Mouse (Mus musculus) G1E-ER4 (cell line): ENCODE data around the gene Slc6a9. TPM values are rescaled to one million over a fixed set of nuclear protein-coding genes. Genes with fewer than 3 reads are reported as not detected.

ENCODE experiments used
- GATA1 ChIP-seq: IDR thresholded peaks from one replicate; pipeline ENCODE4 v1.8.0; 2012; ENCODE audit warnings: low read length, inconsistent platforms
- polyA plus RNA-seq: library from polyadenylated mRNA; stranded (reverse); fragments of >175 nt; gene quantifications from 2 replicates; pipeline ENCODE4 v1.2.3, GENCODE M21; 2012

Gene Slc6a9
- polyA plus RNA-seq, 1 experiment: 14.1 TPM

DNA sequence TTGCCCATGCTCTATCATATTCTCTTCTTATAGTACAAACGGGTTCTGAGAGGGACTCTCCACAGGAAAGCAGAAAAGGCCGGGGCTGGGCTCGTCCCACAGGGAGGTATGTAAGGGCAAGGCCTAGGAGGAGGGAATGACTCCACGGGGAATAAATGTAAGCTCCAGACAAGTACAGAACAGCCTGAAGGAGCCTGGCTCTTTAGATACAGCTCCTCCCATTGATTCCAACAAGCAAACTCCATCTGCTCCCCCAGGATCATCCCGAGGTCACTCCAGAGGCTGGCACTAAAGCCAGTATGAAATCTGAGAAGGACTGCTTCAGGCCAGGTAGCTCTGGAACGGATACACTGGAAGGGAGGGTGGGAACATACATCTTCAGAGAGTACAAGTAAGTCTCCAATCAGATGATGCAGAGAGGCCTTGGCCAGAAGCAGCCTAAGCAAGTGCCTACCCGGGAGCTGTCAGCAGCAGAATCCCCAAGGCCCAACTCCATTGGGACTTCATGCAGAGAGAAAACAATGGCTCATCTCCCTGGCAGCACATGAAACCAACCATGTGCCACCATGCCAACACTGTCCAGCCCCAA, 78.5 kb downstream of the Slc6a9 start:
- no peak for TF ChIP-seq GATA1

DNA sequence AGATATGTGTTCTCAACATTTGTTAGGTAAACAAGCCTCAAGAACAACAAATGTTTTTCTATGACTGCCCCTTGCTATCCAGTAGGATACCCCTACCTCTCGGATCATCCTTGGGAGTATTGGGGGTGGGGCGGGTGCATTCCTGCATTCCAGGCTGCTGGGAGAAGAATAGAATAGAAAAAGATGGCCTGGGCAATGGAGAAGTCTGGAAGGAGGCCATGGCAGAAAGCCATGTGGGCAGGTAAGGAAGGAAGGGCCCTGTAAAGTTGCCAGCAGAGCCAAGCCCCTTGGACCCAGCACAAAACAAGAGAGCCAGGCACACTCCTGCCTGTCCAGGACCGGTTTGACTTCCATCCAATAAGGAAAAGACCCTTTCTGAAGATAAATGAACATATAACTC, 79.1 kb downstream of the Slc6a9 start:
- TF ChIP-seq GATA1: no peak

DNA sequence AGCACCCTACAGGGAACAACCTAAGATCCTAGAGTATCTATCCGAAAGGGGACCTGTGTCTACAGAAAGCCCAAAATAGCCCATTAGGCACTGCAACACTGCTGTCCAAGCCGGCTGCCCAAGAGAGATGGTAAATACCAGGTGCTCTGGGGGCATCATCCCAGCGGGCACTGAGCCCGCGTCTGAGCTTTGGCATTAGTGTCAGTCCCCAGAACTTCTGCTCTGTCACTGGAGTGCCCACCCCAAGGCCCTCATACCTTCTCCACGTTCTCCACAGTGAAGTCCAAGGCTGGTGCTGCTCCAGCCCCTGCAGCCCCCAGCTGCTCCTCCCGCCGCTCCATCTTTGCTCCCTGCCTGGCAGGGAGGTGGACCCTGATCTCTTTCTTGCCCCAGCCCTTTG, 79.7 kb downstream of the Slc6a9 start:
- TF ChIP-seq GATA1: no peak

DNA sequence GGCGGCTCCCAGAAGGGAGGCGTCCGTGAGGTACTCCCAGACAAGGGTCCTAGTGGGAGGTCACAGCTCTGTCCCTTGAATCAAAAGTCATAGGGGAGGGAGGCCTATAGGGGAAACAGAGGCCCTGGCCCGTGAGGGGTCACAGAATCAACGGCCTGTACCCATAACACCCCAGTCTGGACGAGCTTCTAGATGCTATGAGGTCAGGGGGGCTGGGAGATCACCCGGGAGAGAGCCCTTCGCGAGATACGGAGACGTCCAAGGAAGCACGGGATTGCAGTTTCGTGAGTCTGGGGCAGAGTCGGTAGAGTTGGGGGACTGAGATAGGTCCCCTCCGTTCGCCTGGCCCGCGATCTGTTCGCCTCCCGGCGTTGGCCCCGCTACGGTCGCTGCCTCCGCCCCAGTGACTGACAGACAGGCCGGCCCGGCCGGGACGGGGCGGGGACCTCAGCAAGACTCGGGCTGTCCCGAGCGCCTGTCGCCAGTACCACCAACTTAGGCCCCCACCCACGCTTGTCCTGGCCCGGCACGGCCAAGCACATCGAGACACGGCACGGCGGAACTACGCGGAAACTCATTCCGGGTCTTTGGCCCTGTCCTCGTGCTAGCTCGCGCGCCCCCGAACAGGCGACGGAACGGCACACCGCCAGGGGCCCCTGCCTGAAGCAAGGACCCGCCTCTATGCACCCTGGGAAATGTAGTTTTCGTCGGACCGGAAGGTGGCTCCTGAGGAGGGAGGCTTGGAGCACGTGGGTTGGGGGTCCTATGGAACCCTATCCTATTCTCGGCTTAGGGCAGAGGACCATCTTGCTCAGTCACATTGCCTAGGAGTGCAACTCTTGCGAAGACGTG, 80.5 kb downstream of the Slc6a9 start, which contains the start of gene Ipo13:
Gene Ipo13 (minus strand): TSS at position 409 of the 852 bp plus-strand sequence.
- no peak for TF ChIP-seq GATA1

DNA sequence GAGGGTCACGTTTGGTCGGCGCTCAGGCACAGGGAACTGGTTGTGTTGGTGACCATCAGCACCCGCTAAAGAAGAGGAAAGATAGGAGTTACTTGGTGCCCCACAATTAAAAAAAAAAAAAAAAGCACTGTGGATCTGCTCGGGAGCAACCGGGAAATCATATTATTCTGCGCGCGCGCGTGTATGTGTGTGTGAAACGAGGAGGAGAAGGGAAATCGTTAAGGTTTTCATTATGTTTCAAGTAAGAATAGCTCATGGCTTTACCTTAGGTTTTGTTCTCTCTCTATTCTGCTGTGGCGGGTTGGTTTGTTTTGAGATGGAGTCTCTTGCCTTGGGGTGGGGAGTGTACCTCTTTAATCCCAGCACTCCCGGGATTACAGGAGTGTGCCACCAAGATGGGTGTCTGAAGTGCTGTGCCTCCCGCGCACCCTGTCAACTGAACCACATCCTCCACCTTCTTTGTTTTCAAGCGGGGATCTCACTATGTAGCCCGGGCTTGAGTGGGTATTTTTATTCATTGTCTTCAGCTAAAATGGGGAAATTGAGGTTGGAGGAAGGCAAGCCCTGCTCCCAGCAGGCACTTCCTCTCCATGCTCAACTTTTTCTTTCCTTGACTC, 81.3 kb downstream of the Slc6a9 start:
- TF ChIP-seq GATA1: no peak

DNA sequence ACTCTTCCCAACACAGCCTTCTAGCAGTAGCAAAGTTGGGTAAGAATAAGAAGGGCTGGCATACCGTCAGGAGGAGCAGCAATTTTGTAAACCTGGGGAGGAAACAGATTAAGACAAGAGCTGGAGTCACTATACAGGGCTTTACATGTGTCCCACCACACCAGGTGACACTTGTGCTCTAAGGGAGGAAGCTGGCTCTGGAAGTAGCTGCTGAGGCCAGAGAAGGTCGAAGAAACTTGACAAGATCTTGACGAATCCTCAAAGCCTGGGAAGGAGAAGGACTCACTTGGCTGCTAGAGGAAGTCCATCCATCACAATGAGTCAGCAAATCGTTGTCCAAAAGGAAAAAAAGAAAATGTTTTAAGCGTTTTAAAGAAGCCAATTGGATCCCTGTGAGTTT, 82.1 kb downstream of the Slc6a9 start:
- no peak for TF ChIP-seq GATA1

DNA sequence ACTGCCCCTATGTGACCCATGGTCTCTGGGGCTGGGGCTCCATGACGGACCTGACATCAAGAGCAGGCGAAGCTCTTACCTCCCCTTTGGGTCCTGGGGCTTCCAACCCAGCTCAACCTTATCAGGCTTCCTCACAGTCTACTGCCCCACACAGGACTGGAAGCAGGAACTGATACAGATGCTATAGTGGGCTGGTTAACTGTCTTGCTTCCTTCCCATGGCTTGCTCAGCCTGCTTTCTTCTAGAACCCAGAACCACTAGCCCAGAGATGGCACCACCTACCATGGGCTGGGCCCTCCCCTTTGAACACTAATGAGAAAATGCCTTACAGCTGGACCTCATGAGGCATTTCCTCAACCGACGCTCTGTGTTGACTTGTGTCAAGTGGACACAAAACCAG, 83.1 kb downstream of the Slc6a9 start:
- no peak for TF ChIP-seq GATA1

DNA sequence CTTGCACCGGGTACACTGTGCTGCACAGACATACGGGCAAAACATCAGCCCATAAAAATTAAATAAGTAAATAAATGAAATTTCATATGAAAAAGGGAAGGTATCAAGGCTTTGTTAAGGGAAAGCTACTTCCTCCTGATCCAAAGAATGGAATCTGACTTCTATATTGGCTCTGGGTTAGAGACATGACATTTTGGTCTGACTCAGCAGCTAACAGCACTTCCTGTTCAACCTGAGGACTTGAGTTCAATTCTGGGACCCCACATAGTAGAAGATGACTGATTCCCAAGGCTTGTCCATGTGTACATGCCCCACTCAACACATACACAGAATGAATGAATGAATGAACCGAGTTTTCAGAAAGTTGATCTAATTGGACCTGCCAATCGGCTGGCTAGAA, 83.5 kb downstream of the Slc6a9 start:
- TF ChIP-seq GATA1: no peak

DNA sequence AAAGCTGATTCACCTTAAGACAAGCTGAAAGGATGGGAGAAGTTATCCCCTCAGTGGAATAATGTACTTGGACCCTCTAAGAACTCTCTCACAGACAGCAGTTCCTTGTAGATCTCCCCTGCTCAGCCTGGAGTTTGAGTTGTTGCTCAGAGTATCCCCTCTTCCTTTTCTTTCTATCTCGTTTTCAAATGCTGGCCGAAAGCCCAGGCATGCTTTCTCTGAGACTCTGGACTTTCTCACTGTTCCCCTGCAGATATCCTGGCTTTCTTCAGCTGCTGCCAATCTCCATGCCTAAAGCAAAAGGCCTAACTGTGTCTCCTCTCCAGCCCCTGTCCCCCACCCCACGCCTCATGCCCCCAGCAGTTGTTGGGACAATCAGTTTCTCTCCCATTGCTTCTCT, 84.0 kb downstream of the Slc6a9 start:
- TF ChIP-seq GATA1: no peak

DNA sequence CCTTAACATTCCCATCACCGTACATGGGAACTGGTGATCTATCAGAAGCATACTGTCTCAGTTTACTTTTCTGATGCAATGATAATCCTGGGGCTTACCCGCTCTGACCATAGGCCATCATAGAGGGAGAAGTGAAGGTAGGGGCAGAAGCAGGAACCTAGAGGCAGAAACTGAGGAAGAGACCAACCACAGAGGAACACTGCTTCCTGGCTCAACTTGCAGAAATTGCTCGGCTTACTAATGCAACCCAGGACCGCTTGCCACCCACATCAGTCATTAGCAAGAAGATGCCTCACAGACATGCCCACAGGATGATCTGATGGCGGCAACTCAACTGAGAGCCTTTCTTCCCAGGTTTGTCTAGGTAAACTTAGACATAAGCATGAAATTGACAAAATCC, 84.5 kb downstream of the Slc6a9 start:
- no peak for TF ChIP-seq GATA1

DNA sequence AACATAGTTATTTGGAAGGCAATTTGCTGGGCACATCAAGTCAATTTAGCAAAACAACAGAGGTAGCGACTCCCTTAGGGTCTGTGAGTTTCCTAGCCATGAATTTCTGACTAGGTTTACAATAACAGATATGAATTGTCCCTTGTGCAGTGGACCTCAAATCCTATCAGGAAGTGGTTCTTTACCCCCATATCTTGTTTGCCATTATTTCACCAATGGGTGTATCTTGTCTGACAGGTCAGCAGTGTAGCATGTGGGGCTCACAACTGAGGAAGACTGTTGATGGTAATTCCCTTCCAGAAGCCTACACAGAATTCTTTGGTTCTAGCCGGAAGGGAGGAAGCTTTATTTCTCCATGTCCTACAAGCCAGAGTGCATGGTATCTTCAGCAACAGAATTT, 87.1 kb downstream of the Slc6a9 start:
- peak; percentile 55 for TF ChIP-seq GATA1

DNA sequence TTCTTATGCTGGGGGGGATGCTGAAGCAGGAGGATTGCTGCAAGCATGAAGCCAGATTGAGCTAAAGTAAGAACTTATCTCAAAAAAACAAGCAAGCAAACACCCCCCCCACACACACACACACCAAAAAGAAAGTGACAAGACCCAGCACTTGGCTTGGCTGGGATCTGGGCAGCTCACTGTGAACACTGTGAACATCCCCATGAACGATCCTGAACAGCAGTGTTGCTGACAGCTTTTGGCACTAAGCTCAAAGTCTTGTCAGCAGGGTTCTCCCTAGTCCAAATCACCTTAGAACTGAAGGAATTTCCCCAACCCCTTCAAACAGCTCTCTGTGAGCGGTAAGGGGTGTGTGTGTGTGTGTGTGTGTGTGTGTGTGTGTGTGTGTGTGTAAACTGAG, 89.1 kb downstream of the Slc6a9 start:
- TF ChIP-seq GATA1: no peak

Other genes starting within 250 kb of the Slc6a9 start
- 35.1 and 41.2 TPM in 2 replicates for gene Dmap1, start 152.2 kb upstream of the Slc6a9 start, polyA plus RNA-seq
- gene Gm12845, start 110.1 kb upstream of the Slc6a9 start, polyA plus RNA-seq: not detected in 2 replicates
- not detected in 2 replicates for gene Klf17, start 68.9 kb upstream of the Slc6a9 start, polyA plus RNA-seq
- 0.12 TPM in 1 of 2 replicates, not detected in the other for gene Ccdc24, start 38.1 kb downstream of the Slc6a9 start, polyA plus RNA-seq
- gene B4galt2, start 49.0 kb downstream of the Slc6a9 start, polyA plus RNA-seq: not detected in 2 replicates
- 124 and 254 TPM in 2 replicates for gene Atp6v0b, start 52.8 kb downstream of the Slc6a9 start, polyA plus RNA-seq
- 20.0 and 23.4 TPM in 2 replicates for gene Dph2, start 57.5 kb downstream of the Slc6a9 start, polyA plus RNA-seq
- gene Ipo13, start 80.5 kb downstream of the Slc6a9 start, polyA plus RNA-seq: 32.2 and 39.9 TPM in 2 replicates
- 0.06 and 0.13 TPM in 2 replicates for gene Artn, start 95.3 kb downstream of the Slc6a9 start, polyA plus RNA-seq